Mouse (Mus musculus): ENCODE data around the gene Zfp169. TPM values are rescaled to one million over a fixed set of nuclear protein-coding genes. Genes with fewer than 3 reads are reported as not detected.
A peak's percentile ranks its signal among the peaks of the same experiment; 100 is the strongest.

The Zfp169 gene
- polyA plus RNA-seq, 1 experiment from 2014 or later: 6.6 TPM

GRCm38 (mm10) chr13:48438321-48438720, 74.9 kb downstream of the Zfp169 start:
- H3K4me2 ChIP-seq (ENCODE audit: low read length): no peak overlapping the region
- no peak overlapping the region for H3K27ac ChIP-seq (ENCODE audit: low read depth)
- peaks cover 4% of the 10 kb centered on the region; the same call in 1 of the 2 replicates for H3K4me1 ChIP-seq (replicated peaks; ENCODE audit: control insufficient read depth, insufficient read depth, low read length)
- H3K27me3 ChIP-seq (replicated peaks; ENCODE audit: control insufficient read depth, insufficient read depth, low read length): no peaks in the 10 kb centered on the region
- no peak overlapping the region for H3K4me3 ChIP-seq (ENCODE audit: low read depth, low read length)
- 82% methylated on average over 5 of the region's 5 CpGs for WGBS
- no peaks in the 10 kb centered on the region for H3K36me3 ChIP-seq (ENCODE audit: control insufficient read depth, insufficient read depth, low read length)
- H3K9me3 ChIP-seq (ENCODE audit: control insufficient read depth, low read length): no peaks in the 10 kb centered on the region
- no peak overlapping the region for H3K9ac ChIP-seq (ENCODE audit: low read length)
- DNase-seq (ENCODE audit: low spot score) (no peak), ATAC-seq (replicated peaks; ENCODE audit: low FRiP score, low TSS enrichment, low read depth) (no peak)

MicroRNA genes within 50 kb of the gene (microRNA counts, 519-probe panel; counts per million panel counts)
- 6,167 counts per million, percentile 98 among the panel's probes with 10 or more counts for microRNA mmu-let-7a
- 6,132 counts per million, percentile 97 among the panel's probes with 10 or more counts for microRNA mmu-let-7d
- microRNA mmu-let-7f: 5,589 counts per million, percentile 93 among the panel's probes with 10 or more counts

Small RNA genes lying within 50 kb of the gene (microRNA-seq; reads per million reads assigned to microRNA genes)
- gene Gm24111 (not detected), gene Mirlet7a-1 (131 reads per million, percentile 61 among the genes with 10 or more reads in this experiment), gene Mirlet7d (9,851 reads per million, percentile 95 among the genes with 10 or more reads in this experiment), gene Mirlet7f-1 (not detected)

Other genes starting within 250 kb of the Zfp169 start
- gene A830005F24Rik, start 119 bp upstream of the Zfp169 start, polyA plus RNA-seq (2014; fragmentation: Nextera tagmentation; extraction: Ambion mirVana): 0.79 and 1.1 TPM in 2 replicates
- gene Ptpdc1, start 112.2 kb upstream of the Zfp169 start, polyA plus RNA-seq (2014; fragmentation: Nextera tagmentation; extraction: Ambion mirVana): 9.9 and 10.0 TPM in 2 replicates
- gene Barx1, start 149.5 kb upstream of the Zfp169 start, polyA plus RNA-seq (2014; fragmentation: Nextera tagmentation; extraction: Ambion mirVana): 0.26 and 0.30 TPM in 2 replicates